Mouse (Mus musculus) cerebellum, adult 2 months (tissue): Measurements from ENCODE around the gene Ctc1. TPM values are rescaled to one million over a fixed set of nuclear protein-coding genes. Genes with fewer than 3 reads are reported as not detected.

Experiments used
- DNase-seq, 2 experiments: peaks; one replicate each; pipeline ENCODE4 v3.0.0; 2021
- H3K27ac ChIP-seq: fragments of 200-500 bp; 2 replicates; pipeline ENCODE4 v1.5.1; 2012; ENCODE audit warnings: low read length, control low read depth, inconsistent platforms; ENCODE audit not compliant: insufficient read depth
- H3K27me3 ChIP-seq: fragments of 200-500 bp; 2 replicates; pipeline ENCODE4 v1.6.1; 2012; ENCODE audit warnings: inconsistent platforms, mild to moderate bottlenecking, low read length, moderate library complexity; ENCODE audit not compliant: control insufficient read depth, insufficient read depth
- H3K4me1 ChIP-seq: fragments of 200-500 bp; 2 replicates; pipeline ENCODE4 v1.6.1; 2011; ENCODE audit warnings: low read length; ENCODE audit not compliant: control insufficient read depth, insufficient read depth
- H3K4me3 ChIP-seq: fragments of 200-500 bp; replicated peaks from 2 replicates; pipeline ENCODE3; 2011; ENCODE audit warnings: mild to moderate bottlenecking, low read depth, low read length, control low read depth; ENCODE audit not compliant: insufficient read depth
- CTCF ChIP-seq: fragments of 200-500 bp; IDR thresholded peaks from 2 replicates; pipeline ENCODE4 v1.5.1; 2011; ENCODE audit warnings: low read depth, mild to moderate bottlenecking, control low read depth, low read length, moderate library complexity, borderline replicate concordance; ENCODE audit not compliant: insufficient read depth
- POLR2A ChIP-seq: fragments of 200-500 bp; IDR thresholded peaks from 2 replicates; pipeline ENCODE4 v1.6.1; 2011; ENCODE audit warnings: low read length, control low read depth, borderline replicate concordance; ENCODE audit not compliant: insufficient read depth
- WGBS: fragments of 180-500 bp; shearing (Covaris S2); methylation state at CpG from one replicate; pipeline ENCODE4 v1.1.7; 2018; 5-methylcytosine and 5-hydroxymethylcytosine counted together
- polyA plus RNA-seq: library from polyadenylated mRNA; depleted of rRNA; stranded (reverse); fragments of >200 nt; gene quantifications from 2 replicates; pipeline ENCODE4 v1.2.3, GENCODE M21; 2012

Gene Ctc1
- polyA plus RNA-seq, 1 experiment = 46.3 TPM

- H3K4me1 ChIP-seq = peaks cover 6% of the 10 kb centered on the region; the same call in 1 of the 2 replicates
- H3K27me3 ChIP-seq = no peaks in the 10 kb centered on the region
- 83% methylated on average over 7 of the region's 7 CpGs for WGBS
- no peak within 1 kb of the TSS for H3K27ac ChIP-seq
- TF ChIP-seq CTCF (no peak), POLR2A (no peak)
- H3K4me3 ChIP-seq = peak within 1 kb of the TSS; percentile 84
- DNase-seq = no peak
Observed at GRCm38 (mm10) chr11:68975085-68975484, 40.6 kb upstream of the Ctc1 start, which contains the start of gene Rangrf. Gene Rangrf (minus strand): TSS chr11:68975185.

GRCm38 (mm10) chr11:68975601-68976000 is 40.1 kb upstream of the Ctc1 start:
- no peak for TF ChIP-seq POLR2A
- no peak for TF ChIP-seq CTCF
- Histone ChIP-seq H3K27me3 (no peaks in the 10 kb centered on the region), H3K27ac (no peak overlapping the region), H3K4me3 (no peak overlapping the region), H3K4me1 (0 out of 2 replicates have a peak, but pooled peaks cover 6% of the 10 kb centered on the region)
- WGBS = 98% methylated on average over 1 of the region's 1 CpGs
- no peak for DNase-seq

- TF ChIP-seq POLR2A (no peak), CTCF (no peak)
- no peaks in the 10 kb centered on the region for H3K27me3 ChIP-seq
- no peak overlapping the region for H3K27ac ChIP-seq
- H3K4me3 ChIP-seq = no peak overlapping the region
- WGBS = 33% methylated on average over 5 of the region's 5 CpGs
- H3K4me1 ChIP-seq = no peaks in the 10 kb centered on the region; the same call in 1 of the 2 replicates
- DNase-seq = no peak
Observed at GRCm38 (mm10) chr11:68979320-68979733, 36.4 kb upstream of the Ctc1 start.

- Histone ChIP-seq H3K27me3 (no peaks in the 10 kb centered on the region), H3K4me1 (no peaks in the 10 kb centered on the region; the same call in 1 of the 2 replicates), H3K4me3 (no peak overlapping the region), H3K27ac (no peak overlapping the region)
- WGBS = 72% methylated on average over 3 of the region's 3 CpGs
- no peak for DNase-seq
- TF ChIP-seq CTCF = no peak
- TF ChIP-seq POLR2A = no peak
Observed at GRCm38 (mm10) chr11:68980919-68981318, 34.8 kb upstream of the Ctc1 start.

- Histone ChIP-seq H3K4me3 (no peak overlapping the region), H3K27me3 (no peaks in the 10 kb centered on the region), H3K4me1 (peaks cover 3% of the 10 kb centered on the region), H3K27ac (no peak overlapping the region)
- WGBS = 27% methylated on average over 4 of the region's 4 CpGs
- peak; percentile 63 to 76 for DNase-seq
- TF ChIP-seq CTCF = peak; percentile 81
- no peak for TF ChIP-seq POLR2A
Observed at GRCm38 (mm10) chr11:68982639-68983369, 32.9 kb upstream of the Ctc1 start.

- WGBS = 44% methylated on average over 11 of the region's 11 CpGs
- Histone ChIP-seq H3K4me1 (peaks cover 16% of the 10 kb centered on the region), H3K4me3 (no peak overlapping the region), H3K27ac (peak overlapping the region; percentile 37), H3K27me3 (no peaks in the 10 kb centered on the region)
- peak in 1 of 2 experiments; percentile 39 for DNase-seq
- TF ChIP-seq CTCF (no peak), POLR2A (no peak)
Observed at GRCm38 (mm10) chr11:68987365-68987882, 28.3 kb upstream of the Ctc1 start.

- H3K27ac ChIP-seq = peak overlapping the region; percentile 37; the same call in 1 of the 2 replicates
- peak overlapping the region; percentile 9 for H3K4me3 ChIP-seq
- no peaks in the 10 kb centered on the region for H3K27me3 ChIP-seq
- WGBS = 9% methylated on average over 17 of the region's 17 CpGs
- peak; percentile 17; the same call in 1 of the 2 replicates for TF ChIP-seq POLR2A
- TF ChIP-seq CTCF = no peak
- H3K4me1 ChIP-seq = peaks cover 25% of the 10 kb centered on the region
- DNase-seq = peak; percentile 79 to 85
Observed at GRCm38 (mm10) chr11:68988341-68988740, 27.4 kb upstream of the Ctc1 start.

GRCm38 (mm10) chr11:68993122-68993521 is 22.6 kb upstream of the Ctc1 start:
- Histone ChIP-seq H3K27ac (0 out of 2 replicates have a peak overlapping the region, but pooled peaks have one; percentile 14), H3K4me1 (peaks cover 25% of the 10 kb centered on the region), H3K4me3 (no peak overlapping the region), H3K27me3 (no peaks in the 10 kb centered on the region)
- 28% methylated on average over 7 of the region's 7 CpGs for WGBS
- peak; percentile 62 to 77 for DNase-seq
- no peak for TF ChIP-seq POLR2A
- no peak for TF ChIP-seq CTCF
